Mouse (Mus musculus) intestine, embryonic 15.5 days (tissue): ENCODE data around the gene Hivep3. TPM values are rescaled to one million over a fixed set of nuclear protein-coding genes. Genes with fewer than 3 reads are reported as not detected.

Experiments used
- ATAC-seq: fragments of 200-750 bp; cut with Nextera tagmentation; 2 replicates; pipeline ENCODE4 v1.8.0; 2017; ENCODE audit warnings: moderate TSS enrichment, moderate library complexity
- H3K27ac ChIP-seq: fragments of 300-500 bp; sonication (generic); 2 replicates; pipeline ENCODE4 v1.5.1; 2015; ENCODE audit warnings: mild to moderate bottlenecking, inconsistent platforms
- H3K27me3 ChIP-seq: fragments of 300-500 bp; sonication (generic); replicated peaks from 2 replicates; pipeline ENCODE4 v1.6.1; 2015; ENCODE audit warnings: inconsistent platforms
- H3K36me3 ChIP-seq: fragments of 300-500 bp; sonication (generic); 2 replicates; pipeline ENCODE4 v1.6.1; 2015; ENCODE audit warnings: inconsistent platforms
- H3K4me1 ChIP-seq: fragments of 300-500 bp; sonication (generic); replicated peaks from 2 replicates; pipeline ENCODE4 v1.6.1; 2015; ENCODE audit warnings: inconsistent platforms
- H3K4me2 ChIP-seq: fragments of 300-500 bp; sonication (generic); replicated peaks from 2 replicates; pipeline ENCODE4 v1.6.1; 2015; ENCODE audit warnings: mild to moderate bottlenecking, inconsistent platforms
- H3K4me3 ChIP-seq: fragments of 300-500 bp; sonication (generic); replicated peaks from 2 replicates; pipeline ENCODE4 v1.5.1; 2015; ENCODE audit warnings: inconsistent platforms
- H3K9ac ChIP-seq: fragments of 300-500 bp; sonication (generic); 2 replicates; pipeline ENCODE4 v1.6.1; 2015; ENCODE audit warnings: inconsistent platforms
- H3K9me3 ChIP-seq: fragments of 300-500 bp; sonication (generic); 2 replicates; pipeline ENCODE4 v1.6.1; 2016; ENCODE audit warnings: inconsistent platforms
- WGBS: fragments of 180-500 bp; shearing (Covaris S2); methylation state at CpG from one replicate; pipeline ENCODE4 v1.1.7; 2015; 5-methylcytosine and 5-hydroxymethylcytosine counted together
- polyA plus RNA-seq: library from polyadenylated mRNA; unstranded; fragments of >200 nt; fragmentation: Nextera tagmentation; extraction: Ambion mirVana; gene quantifications from 2 replicates; pipeline ENCODE4 v1.2.1, GENCODE M21; 2015

Hivep3 gene
- polyA plus RNA-seq, 1 experiment from 2014 or later, result 5.0 TPM

- peak overlapping the region; percentile 57 for H3K4me3 ChIP-seq
- no peak overlapping the region for H3K27ac ChIP-seq
- H3K36me3 ChIP-seq, result no peaks in the 10 kb centered on the region
- peak; percentile 89 for ATAC-seq
- under 1% methylated on average over 67 of the region's 70 CpGs for WGBS
- no peaks in the 10 kb centered on the region for H3K9me3 ChIP-seq
- H3K4me1 ChIP-seq, result peaks cover 4% of the 10 kb centered on the region; the same call in 1 of the 2 replicates
- peak overlapping the region; percentile 97 for H3K4me2 ChIP-seq
- H3K9ac ChIP-seq, result peak overlapping the region; percentile 41
- H3K27me3 ChIP-seq, result peaks cover 54% of the 10 kb centered on the region
Observed at GRCm38 (mm10) chr4:120032320-120032983, 298.9 kb downstream of the Hivep3 start.

- peak overlapping the region; percentile 97 for H3K4me2 ChIP-seq
- WGBS, result under 1% methylated on average over 38 of the region's 38 CpGs
- H3K27me3 ChIP-seq, result peaks cover 54% of the 10 kb centered on the region
- peaks cover 2% of the 10 kb centered on the region; the same call in 1 of the 2 replicates for H3K4me1 ChIP-seq
- peak overlapping the region; percentile 41 for H3K9ac ChIP-seq
- no peak overlapping the region for H3K27ac ChIP-seq
- no peaks in the 10 kb centered on the region for H3K9me3 ChIP-seq
- peak; percentile 44 for ATAC-seq
- no peaks in the 10 kb centered on the region for H3K36me3 ChIP-seq
- H3K4me3 ChIP-seq, result peak overlapping the region; percentile 57
Observed at GRCm38 (mm10) chr4:120032984-120033355, 299.4 kb downstream of the Hivep3 start.

DNA sequence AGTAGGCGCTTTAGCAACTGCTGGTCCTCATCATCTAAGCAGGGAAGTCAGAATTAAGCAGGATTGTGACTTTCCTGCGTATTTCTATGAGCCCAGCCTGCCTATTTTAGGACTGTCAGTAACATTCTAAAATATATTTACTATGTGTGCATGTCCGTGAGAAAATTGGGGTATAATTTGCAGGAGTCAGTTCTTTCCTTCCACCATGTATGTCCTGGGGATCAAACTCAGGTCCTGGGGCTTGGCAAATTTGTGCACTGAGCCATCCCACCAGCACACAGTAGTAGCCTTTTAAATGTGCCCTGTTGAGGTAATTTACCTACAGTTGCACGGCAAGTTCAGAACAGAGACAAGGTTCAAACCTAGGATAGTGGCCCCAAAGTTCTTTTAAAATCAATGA is 302.7 kb downstream of the Hivep3 start:
- H3K4me3 ChIP-seq, result no peak overlapping the region
- no peak overlapping the region for H3K9ac ChIP-seq
- H3K4me2 ChIP-seq, result no peak overlapping the region
- no peak for ATAC-seq
- H3K4me1 ChIP-seq, result peaks cover 2% of the 10 kb centered on the region; the same call in 1 of the 2 replicates
- no peaks in the 10 kb centered on the region for H3K9me3 ChIP-seq
- WGBS, result 81% methylated on average over 4 of the region's 4 CpGs
- peaks cover 45% of the 10 kb centered on the region for H3K27me3 ChIP-seq
- no peaks in the 10 kb centered on the region for H3K36me3 ChIP-seq
- no peak overlapping the region for H3K27ac ChIP-seq

GRCm38 (mm10) chr4:120037007-120037406 is 303.4 kb downstream of the Hivep3 start:
- no peaks in the 10 kb centered on the region for H3K9me3 ChIP-seq
- no peak overlapping the region for H3K4me3 ChIP-seq
- H3K27ac ChIP-seq, result no peak overlapping the region
- 37% methylated on average over 7 of the region's 7 CpGs for WGBS
- ATAC-seq, result no peak
- peaks cover 2% of the 10 kb centered on the region; the same call in 1 of the 2 replicates for H3K4me1 ChIP-seq
- no peak overlapping the region for H3K9ac ChIP-seq
- H3K36me3 ChIP-seq, result no peaks in the 10 kb centered on the region
- H3K27me3 ChIP-seq, result peaks cover 38% of the 10 kb centered on the region
- H3K4me2 ChIP-seq, result no peak overlapping the region

DNA sequence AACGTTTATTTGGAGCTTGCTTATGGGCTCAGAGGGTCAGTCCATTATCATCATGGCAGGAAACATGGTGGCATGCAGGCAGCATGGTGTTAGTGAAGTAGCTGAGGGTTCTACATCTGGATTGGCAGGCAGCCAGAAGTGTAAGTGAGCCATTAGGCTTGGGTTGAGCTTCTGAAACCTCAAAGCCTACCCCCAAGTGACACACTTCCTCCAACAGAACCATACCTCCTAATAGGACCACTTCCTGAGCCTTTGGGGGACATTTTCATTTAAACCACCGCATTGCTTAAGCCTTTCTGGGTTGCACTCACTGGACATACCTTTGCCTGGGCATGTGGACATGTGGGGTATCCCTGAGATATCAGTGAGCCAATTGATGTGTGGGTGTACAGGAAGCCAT is 307.9 kb downstream of the Hivep3 start:
- 80% methylated on average over 2 of the region's 2 CpGs for WGBS
- Histone ChIP-seq H3K36me3 (no peaks in the 10 kb centered on the region), H3K9me3 (no peaks in the 10 kb centered on the region), H3K4me3 (no peak overlapping the region), H3K9ac (no peak overlapping the region), H3K27me3 (no peaks in the 10 kb centered on the region), H3K4me1 (peaks cover 2% of the 10 kb centered on the region; the same call in 1 of the 2 replicates), H3K4me2 (no peak overlapping the region), H3K27ac (no peak overlapping the region)
- no peak for ATAC-seq

DNA sequence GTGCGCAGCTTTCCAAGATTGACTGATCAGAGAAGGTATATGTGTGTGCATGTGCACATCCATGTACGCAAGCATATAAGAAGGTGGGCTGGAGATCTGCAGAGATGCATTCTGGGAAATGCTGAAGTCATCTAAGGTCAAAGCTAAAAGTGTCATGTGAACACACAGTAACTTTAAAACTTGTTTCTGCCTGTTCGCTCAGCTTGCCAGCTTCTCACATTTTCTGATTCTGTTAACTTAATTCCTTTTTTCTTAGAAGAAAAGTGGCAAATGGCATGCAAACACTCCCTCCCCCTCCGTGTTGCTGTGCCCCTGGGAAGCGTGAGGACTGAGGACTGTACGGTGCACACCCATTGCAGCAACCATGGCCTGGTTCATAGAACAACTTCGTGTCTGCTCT is 308.9 kb downstream of the Hivep3 start:
- Histone ChIP-seq H3K36me3 (no peaks in the 10 kb centered on the region), H3K9ac (no peak overlapping the region), H3K27ac (no peak overlapping the region), H3K4me2 (no peak overlapping the region), H3K27me3 (no peaks in the 10 kb centered on the region), H3K4me1 (peaks cover 2% of the 10 kb centered on the region; the same call in 1 of the 2 replicates), H3K4me3 (no peak overlapping the region), H3K9me3 (no peaks in the 10 kb centered on the region)
- 84% methylated on average over 7 of the region's 7 CpGs for WGBS
- ATAC-seq, result no peak

GRCm38 (mm10) chr4:120044612-120045011 is 311.0 kb downstream of the Hivep3 start:
- H3K9me3 ChIP-seq, result no peaks in the 10 kb centered on the region
- WGBS, result 83% methylated on average over 5 of the region's 5 CpGs

DNA sequence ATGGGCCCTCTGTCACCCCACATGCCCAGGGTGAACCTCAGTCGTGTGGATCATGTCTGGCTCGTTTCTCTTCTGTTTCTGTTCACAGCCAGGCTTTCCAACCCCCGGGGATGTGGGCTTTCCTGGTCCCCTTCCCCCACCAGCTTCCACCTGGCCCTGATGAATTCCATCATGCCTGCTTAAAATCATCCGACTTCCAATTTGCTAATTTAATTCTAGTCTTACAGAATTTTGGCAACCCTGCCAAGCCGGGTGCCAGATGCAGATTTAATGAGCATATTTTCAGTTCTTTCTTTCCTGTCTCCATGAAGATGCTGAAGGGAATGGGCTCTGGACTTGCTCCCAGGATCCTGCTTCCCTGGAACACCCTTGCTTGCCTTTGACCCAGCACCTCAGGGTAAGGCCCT is 311.6 kb downstream of the Hivep3 start:
- H3K36me3 ChIP-seq, result no peaks in the 10 kb centered on the region
- H3K27me3 ChIP-seq, result no peaks in the 10 kb centered on the region
- H3K27ac ChIP-seq, result no peak overlapping the region
- H3K9me3 ChIP-seq, result no peaks in the 10 kb centered on the region
- H3K4me3 ChIP-seq, result no peak overlapping the region
- ATAC-seq, result no peak
- WGBS, result 39% methylated on average over 5 of the region's 5 CpGs
- no peak overlapping the region for H3K9ac ChIP-seq
- H3K4me1 ChIP-seq, result peaks cover 2% of the 10 kb centered on the region; the same call in 1 of the 2 replicates
- H3K4me2 ChIP-seq, result no peak overlapping the region

More at GRCm38 (mm10) chr4:120044612-120045011, 311.0 kb downstream of the Hivep3 start:
- Histone ChIP-seq H3K4me1 (peaks cover 2% of the 10 kb centered on the region; the same call in 1 of the 2 replicates), H3K4me2 (no peak overlapping the region), H3K27ac (no peak overlapping the region), H3K4me3 (no peak overlapping the region), H3K9ac (no peak overlapping the region), H3K27me3 (no peaks in the 10 kb centered on the region), H3K36me3 (no peaks in the 10 kb centered on the region)
- no peak for ATAC-seq

- H3K27me3 ChIP-seq, result no peaks in the 10 kb centered on the region
- no peak for ATAC-seq
- no peak overlapping the region for H3K9ac ChIP-seq
- 78% methylated on average over 7 of the region's 7 CpGs for WGBS
- H3K4me2 ChIP-seq, result no peak overlapping the region
- H3K9me3 ChIP-seq, result no peaks in the 10 kb centered on the region
- no peaks in the 10 kb centered on the region for H3K36me3 ChIP-seq
- no peak overlapping the region for H3K27ac ChIP-seq
- H3K4me3 ChIP-seq, result no peak overlapping the region
- H3K4me1 ChIP-seq, result peaks cover 2% of the 10 kb centered on the region; the same call in 1 of the 2 replicates
Observed at GRCm38 (mm10) chr4:120045871-120046270, 312.3 kb downstream of the Hivep3 start.

- 26% methylated on average over 4 of the region's 4 CpGs for WGBS
- Histone ChIP-seq H3K4me1 (peaks cover 2% of the 10 kb centered on the region; the same call in 1 of the 2 replicates), H3K9ac (no peak overlapping the region), H3K27me3 (no peaks in the 10 kb centered on the region), H3K36me3 (no peaks in the 10 kb centered on the region), H3K4me3 (no peak overlapping the region), H3K4me2 (no peak overlapping the region), H3K27ac (no peak overlapping the region), H3K9me3 (no peaks in the 10 kb centered on the region)
- ATAC-seq, result no peak
Observed at GRCm38 (mm10) chr4:120047060-120047459, 313.5 kb downstream of the Hivep3 start.

- H3K4me1 ChIP-seq, result peaks cover 2% of the 10 kb centered on the region; the same call in 1 of the 2 replicates
- no peak overlapping the region for H3K4me2 ChIP-seq
- H3K27ac ChIP-seq, result no peak overlapping the region
- ATAC-seq, result no peak
- H3K4me3 ChIP-seq, result no peak overlapping the region
- WGBS, result 84% methylated on average over 4 of the region's 4 CpGs
- no peak overlapping the region for H3K9ac ChIP-seq
- no peaks in the 10 kb centered on the region for H3K9me3 ChIP-seq
- H3K36me3 ChIP-seq, result no peaks in the 10 kb centered on the region
- H3K27me3 ChIP-seq, result no peaks in the 10 kb centered on the region
Observed at GRCm38 (mm10) chr4:120048274-120048673, 314.7 kb downstream of the Hivep3 start.

GRCm38 (mm10) chr4:120049857-120050256 is 316.3 kb downstream of the Hivep3 start:
- Histone ChIP-seq H3K4me1 (peaks cover 2% of the 10 kb centered on the region; the same call in 1 of the 2 replicates), H3K9me3 (no peaks in the 10 kb centered on the region), H3K9ac (no peak overlapping the region), H3K27ac (no peak overlapping the region), H3K36me3 (no peaks in the 10 kb centered on the region), H3K4me2 (no peak overlapping the region), H3K4me3 (no peak overlapping the region), H3K27me3 (no peaks in the 10 kb centered on the region)
- ATAC-seq, result no peak
- 93% methylated on average over 3 of the region's 3 CpGs for WGBS

DNA sequence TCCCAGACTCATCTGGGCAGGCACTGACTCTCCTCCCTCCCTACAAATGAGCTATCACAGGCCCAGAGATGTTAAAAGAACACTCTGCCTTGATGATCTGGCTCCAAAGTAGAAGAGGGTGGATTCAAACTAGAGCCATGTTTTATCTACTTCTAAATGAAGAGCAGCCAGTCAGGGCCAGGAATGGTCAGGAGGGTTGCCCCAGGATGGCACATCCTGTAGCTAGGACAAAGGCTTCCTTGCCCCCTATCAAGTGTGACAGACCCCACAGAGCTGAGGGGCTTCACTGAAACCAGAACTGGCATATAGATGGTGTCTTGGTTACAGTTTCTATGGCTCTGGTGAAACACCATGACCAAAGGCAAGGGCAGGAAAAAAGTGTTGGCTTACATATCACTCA is 318.9 kb downstream of the Hivep3 start:
- no peak overlapping the region for H3K4me3 ChIP-seq
- H3K9me3 ChIP-seq, result no peaks in the 10 kb centered on the region
- no peak for ATAC-seq
- H3K36me3 ChIP-seq, result no peaks in the 10 kb centered on the region
- no peak overlapping the region for H3K27ac ChIP-seq
- no peaks in the 10 kb centered on the region for H3K4me1 ChIP-seq
- H3K9ac ChIP-seq, result no peak overlapping the region
- H3K4me2 ChIP-seq, result no peak overlapping the region
- H3K27me3 ChIP-seq, result no peaks in the 10 kb centered on the region
